Mouse (Mus musculus) forebrain, postnatal 0 days (tissue): ENCODE results near the gene Vsig10. TPM values are rescaled to one million over a fixed set of nuclear protein-coding genes. Genes with fewer than 3 reads are reported as not detected.

Experiments
- ATAC-seq: fragments of 200-750 bp; cut with Nextera tagmentation; 2 replicates; pipeline ENCODE4 v1.8.0; 2017; ENCODE audit warnings: mild to moderate bottlenecking, moderate library complexity
- DNase-seq: peaks from one replicate; pipeline ENCODE4 v3.0.0-alpha.2; 2015
- H3K27ac ChIP-seq: fragments of 300-500 bp; sonication (generic); 2 replicates; pipeline ENCODE4 v1.5.1; 2014; ENCODE audit warnings: low read depth, mild to moderate bottlenecking, antibody characterized with exemption, low read length, moderate library complexity, mixed read lengths
- H3K27me3 ChIP-seq: fragments of 300-500 bp; sonication (generic); 2 replicates; pipeline ENCODE4 v1.6.1; 2014; ENCODE audit warnings: mild to moderate bottlenecking, low read length, mixed read lengths; ENCODE audit not compliant: insufficient read depth
- H3K36me3 ChIP-seq: fragments of 300-500 bp; sonication (generic); 2 replicates; pipeline ENCODE4 v1.6.1; 2014; ENCODE audit warnings: mild to moderate bottlenecking, moderate library complexity; ENCODE audit not compliant: insufficient read depth
- H3K4me1 ChIP-seq: fragments of 300-500 bp; sonication (generic); 2 replicates; pipeline ENCODE4 v1.6.1; 2014; ENCODE audit warnings: antibody characterized with exemption; ENCODE audit not compliant: insufficient read depth
- H3K4me2 ChIP-seq: fragments of 300-500 bp; sonication (generic); 2 replicates; pipeline ENCODE4 v1.6.1; 2014; ENCODE audit warnings: low read depth, mild to moderate bottlenecking, moderate library complexity
- H3K4me3 ChIP-seq: fragments of 300-500 bp; sonication (generic); 2 replicates; pipeline ENCODE4 v1.5.1; 2014; ENCODE audit warnings: low read depth, low read length, mixed read lengths
- H3K9ac ChIP-seq: fragments of 300-500 bp; sonication (generic); 2 replicates; pipeline ENCODE4 v1.6.1; 2014; ENCODE audit warnings: mild to moderate bottlenecking
- H3K9me3 ChIP-seq: fragments of 300-500 bp; sonication (generic); 2 replicates; pipeline ENCODE4 v1.6.1; 2016; ENCODE audit warnings: low read length
- CTCF ChIP-seq: sonication (generic); IDR thresholded peaks from 2 replicates; pipeline ENCODE4 v1.5.1; 2016; ENCODE audit warnings: antibody characterized with exemption, control low read depth, low read depth
- WGBS: fragments of 180-500 bp; shearing (Covaris S2); extraction: QIAGEN DNeasy Blood & Tissue Kit; methylation state at CpG from one replicate; pipeline ENCODE4 v1.1.7; 2014; 5-methylcytosine and 5-hydroxymethylcytosine counted together
- polyA plus RNA-seq: library from polyadenylated mRNA; unstranded; fragments of >200 nt; fragmentation: Nextera tagmentation; extraction: Ambion mirVana; gene quantifications from 2 replicates; pipeline ENCODE4 v1.2.1, GENCODE M21; 2015
- total RNA-seq: library from RNA; depleted of rRNA; stranded (reverse); fragments of >200 nt; gene quantifications from 2 replicates; pipeline ENCODE4 v1.2.3, GENCODE M21; 2014; rRNA removed

Vsig10 gene
- total and polyA plus RNA-seq, 2 experiments from 2014 or later = 1.0 to 1.4 TPM

GRCm38 (mm10) chr5:117390895-117391294 is 72.0 kb downstream of the Vsig10 start:
- no peak overlapping the region for H3K4me3 ChIP-seq
- H3K36me3 ChIP-seq = 0 out of 2 replicates have a peak, but pooled peaks cover under 1% of the 10 kb centered on the region
- ATAC-seq (no peak), DNase-seq (no peak)
- no peak for TF ChIP-seq CTCF
- no peaks in the 10 kb centered on the region for H3K27me3 ChIP-seq
- 89% methylated on average over 1 of the region's 1 CpGs for WGBS
- peaks cover 8% of the 10 kb centered on the region; the same call in 1 of the 2 replicates for H3K4me1 ChIP-seq
- H3K9me3 ChIP-seq = no peaks in the 10 kb centered on the region
- H3K4me2 ChIP-seq = no peak overlapping the region
- no peak overlapping the region for H3K27ac ChIP-seq
- H3K9ac ChIP-seq = no peak overlapping the region

- DNase-seq = no peak
- no peak overlapping the region for H3K27ac ChIP-seq
- no peaks in the 10 kb centered on the region for H3K36me3 ChIP-seq
- TF ChIP-seq CTCF = no peak
- WGBS = 91% methylated on average over 5 of the region's 5 CpGs
- H3K4me2 ChIP-seq = no peak overlapping the region
- no peak for ATAC-seq
- no peak overlapping the region for H3K4me3 ChIP-seq
- H3K4me1 ChIP-seq = no peaks in the 10 kb centered on the region
- no peak overlapping the region for H3K9ac ChIP-seq
- H3K27me3 ChIP-seq = no peaks in the 10 kb centered on the region
- no peaks in the 10 kb centered on the region for H3K9me3 ChIP-seq
These were observed 77.0 kb downstream of the Vsig10 start for GRCm38 (mm10) chr5:117395834-117396233.

- DNase-seq = no peak
- Histone ChIP-seq H3K27me3 (no peaks in the 10 kb centered on the region), H3K9ac (no peak overlapping the region), H3K27ac (no peak overlapping the region), H3K36me3 (no peaks in the 10 kb centered on the region), H3K9me3 (no peaks in the 10 kb centered on the region), H3K4me3 (no peak overlapping the region), H3K4me1 (no peaks in the 10 kb centered on the region), H3K4me2 (no peak overlapping the region)
- TF ChIP-seq CTCF = no peak
- WGBS = 61% methylated on average over 6 of the region's 6 CpGs
- no peak for ATAC-seq
These were observed 77.7 kb downstream of the Vsig10 start for GRCm38 (mm10) chr5:117396596-117397014.

GRCm38 (mm10) chr5:117397371-117397770 is 78.5 kb downstream of the Vsig10 start:
- WGBS = 88% methylated on average over 6 of the region's 6 CpGs

DNA sequence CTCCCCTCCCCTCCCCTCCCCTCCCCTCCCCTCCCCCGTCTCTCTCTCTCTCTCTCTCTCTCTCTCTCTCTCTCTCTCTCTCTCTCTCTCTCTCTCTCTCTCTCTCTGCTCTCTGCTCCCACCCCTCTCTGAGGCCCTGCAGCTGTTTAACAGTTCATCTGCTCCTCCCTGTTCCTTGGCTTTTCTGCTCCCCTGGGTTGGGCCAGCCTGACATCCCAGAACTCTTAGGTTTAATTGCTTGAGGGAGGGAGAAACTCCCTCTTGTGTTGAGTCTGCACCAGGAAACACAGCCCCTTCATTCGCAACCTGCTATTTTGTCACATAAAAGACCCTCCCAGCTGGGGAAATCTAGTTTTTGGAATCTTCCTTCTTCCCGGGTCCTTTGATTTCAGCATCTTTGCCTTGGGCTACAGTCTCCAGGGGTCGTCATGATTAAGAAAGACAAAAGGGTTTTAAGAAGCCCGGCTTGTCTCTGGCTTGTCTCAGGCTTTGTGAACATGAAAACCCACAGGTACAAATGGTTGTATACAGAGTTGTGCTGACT is 79.2 kb downstream of the Vsig10 start:
- H3K4me1 ChIP-seq = no peaks in the 10 kb centered on the region
- no peak overlapping the region for H3K4me3 ChIP-seq
- no peak for TF ChIP-seq CTCF
- no peak overlapping the region for H3K4me2 ChIP-seq
- no peak overlapping the region for H3K27ac ChIP-seq
- ATAC-seq = no peak
- no peak for DNase-seq
- no peaks in the 10 kb centered on the region for H3K36me3 ChIP-seq
- no peaks in the 10 kb centered on the region for H3K27me3 ChIP-seq
- H3K9ac ChIP-seq = no peak overlapping the region
- H3K9me3 ChIP-seq = no peaks in the 10 kb centered on the region
- 19% methylated on average over 4 of the region's 5 CpGs for WGBS

More at GRCm38 (mm10) chr5:117397371-117397770, 78.5 kb downstream of the Vsig10 start:
- ATAC-seq (no peak), DNase-seq (no peak)
- no peaks in the 10 kb centered on the region for H3K36me3 ChIP-seq
- no peak for TF ChIP-seq CTCF
- H3K4me3 ChIP-seq = no peak overlapping the region
- H3K4me2 ChIP-seq = no peak overlapping the region
- H3K27me3 ChIP-seq = no peaks in the 10 kb centered on the region
- no peak overlapping the region for H3K27ac ChIP-seq
- no peaks in the 10 kb centered on the region for H3K4me1 ChIP-seq
- H3K9me3 ChIP-seq = no peaks in the 10 kb centered on the region
- no peak overlapping the region for H3K9ac ChIP-seq

GRCm38 (mm10) chr5:117399281-117399680 is 80.4 kb downstream of the Vsig10 start:
- WGBS = 86% methylated on average over 9 of the region's 9 CpGs
- no peaks in the 10 kb centered on the region for H3K9me3 ChIP-seq

DNA sequence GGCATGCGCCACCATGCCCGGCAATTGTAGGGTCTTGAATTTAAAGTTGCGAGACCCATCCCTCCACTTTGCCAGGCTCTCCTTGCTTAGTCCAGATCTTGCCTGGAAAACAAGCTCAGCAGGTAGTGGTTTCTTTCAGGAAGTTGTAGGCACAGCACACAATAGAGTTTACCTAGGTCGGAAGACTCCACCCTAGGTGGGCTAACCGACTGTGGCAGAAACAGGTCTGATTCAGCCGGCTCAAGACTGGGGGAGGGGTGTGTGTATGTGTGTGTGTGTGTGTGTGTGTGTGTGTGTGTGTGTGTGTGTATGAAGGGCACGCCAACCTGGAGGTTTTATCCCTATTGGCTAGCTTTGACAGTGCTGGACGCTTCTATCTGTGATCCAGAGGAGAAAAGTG is 84.7 kb downstream of the Vsig10 start:
- H3K4me1 ChIP-seq = no peaks in the 10 kb centered on the region
- DNase-seq = no peak
- no peaks in the 10 kb centered on the region for H3K9me3 ChIP-seq
- ATAC-seq = no peak
- no peak overlapping the region for H3K9ac ChIP-seq
- H3K27ac ChIP-seq = no peak overlapping the region
- H3K4me3 ChIP-seq = no peak overlapping the region
- TF ChIP-seq CTCF = no peak
- no peaks in the 10 kb centered on the region for H3K36me3 ChIP-seq
- H3K27me3 ChIP-seq = no peaks in the 10 kb centered on the region
- 87% methylated on average over 8 of the region's 8 CpGs for WGBS
- no peak overlapping the region for H3K4me2 ChIP-seq

More at GRCm38 (mm10) chr5:117399281-117399680, 80.4 kb downstream of the Vsig10 start:
- Histone ChIP-seq H3K9ac (no peak overlapping the region), H3K36me3 (no peaks in the 10 kb centered on the region), H3K4me1 (no peaks in the 10 kb centered on the region), H3K4me2 (no peak overlapping the region), H3K27me3 (no peaks in the 10 kb centered on the region), H3K4me3 (no peak overlapping the region), H3K27ac (no peak overlapping the region)
- no peak for DNase-seq
- ATAC-seq = no peak
- TF ChIP-seq CTCF = no peak

Other genes starting within 250 kb of the Vsig10 start
- gene Suds3, start 203.0 kb upstream of the Vsig10 start, total RNA-seq = 83.5 and 95.9 TPM in 2 replicates
- gene Suds3, start 203.0 kb upstream of the Vsig10 start, polyA plus RNA-seq = 75.9 and 76.4 TPM in 2 replicates
- gene Taok3, start 199.0 kb upstream of the Vsig10 start, total RNA-seq = 37.2 TPM in 2 replicates
- gene Taok3, start 199.0 kb upstream of the Vsig10 start, polyA plus RNA-seq = 40.8 and 57.6 TPM in 2 replicates
- 1,357 and 1,641 TPM in 2 replicates for gene Pebp1, start 31.5 kb upstream of the Vsig10 start, total RNA-seq
- 1,186 and 1,234 TPM in 2 replicates for gene Pebp1, start 31.5 kb upstream of the Vsig10 start, polyA plus RNA-seq
- gene Wsb2, start 38.2 kb downstream of the Vsig10 start, total RNA-seq = 296 and 318 TPM in 2 replicates
- 292 and 327 TPM in 2 replicates for gene Wsb2, start 38.2 kb downstream of the Vsig10 start, polyA plus RNA-seq
- 21.3 and 29.0 TPM in 2 replicates for gene Rfc5, start 70.0 kb downstream of the Vsig10 start, total RNA-seq
- gene Rfc5, start 70.0 kb downstream of the Vsig10 start, polyA plus RNA-seq = 28.7 and 30.2 TPM in 2 replicates
- 6.8 and 9.2 TPM in 2 replicates for gene Ksr2, start 94.9 kb downstream of the Vsig10 start, total RNA-seq
- gene Ksr2, start 94.9 kb downstream of the Vsig10 start, polyA plus RNA-seq = 2.5 and 5.4 TPM in 2 replicates